Mouse (Mus musculus): ENCODE results near the gene Sgpl1. TPM values are rescaled to one million over a fixed set of nuclear protein-coding genes. Genes with fewer than 3 reads are reported as not detected.

Gene Sgpl1
- polyA plus RNA-seq, 1 experiment from 2014 or later = 63.6 TPM

DNA sequence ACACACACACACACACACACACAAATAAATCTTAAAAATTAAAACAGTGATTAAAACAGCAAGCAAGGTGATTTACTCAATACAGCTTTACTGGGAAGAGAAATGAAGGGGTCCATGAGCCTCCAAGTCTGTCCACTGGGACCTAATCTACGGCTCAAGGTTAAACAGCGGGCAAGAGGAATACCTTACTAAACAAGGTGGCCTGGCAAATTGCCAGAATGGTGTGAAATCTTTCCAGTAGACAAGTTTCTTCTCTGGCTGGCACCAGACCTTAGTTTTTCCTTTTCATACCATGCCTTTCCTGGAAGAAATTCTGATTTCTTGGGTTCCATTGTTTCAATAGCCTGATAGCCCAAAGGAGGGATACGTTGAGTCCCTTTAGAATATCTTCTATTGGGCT lies 59.0 kb downstream of the Sgpl1 start:
- no peaks in the 10 kb centered on the region for H3K9me3 ChIP-seq (ENCODE audit: control insufficient read depth, low read depth, low read length)
- no peak for ATAC-seq (ENCODE audit: insufficient number of reproducible peaks, insufficient read depth, low FRiP score, low read depth)
- H3K27ac ChIP-seq (ENCODE audit: low read length) = no peak overlapping the region
- no peaks in the 10 kb centered on the region for H3K36me3 ChIP-seq (ENCODE audit: control insufficient read depth, insufficient read depth, low read length)
- WGBS = 71% methylated on average over 3 of the region's 3 CpGs
- no peak overlapping the region for H3K4me3 ChIP-seq (ENCODE audit: low read depth, low read length)
- no peak overlapping the region for H3K4me2 ChIP-seq (replicated peaks; ENCODE audit: low read depth, low read length)
- H3K9ac ChIP-seq (replicated peaks; ENCODE audit: low read depth, low read length) = no peak overlapping the region
- H3K4me1 ChIP-seq (ENCODE audit: control insufficient read depth, insufficient read depth, low read length) = no peaks in the 10 kb centered on the region
- no peaks in the 10 kb centered on the region for H3K27me3 ChIP-seq (ENCODE audit: control insufficient read depth, insufficient read depth, low read length)

- no peaks in the 10 kb centered on the region for H3K4me1 ChIP-seq (ENCODE audit: control insufficient read depth, insufficient read depth, low read length)
- H3K9ac ChIP-seq (replicated peaks; ENCODE audit: low read depth, low read length) = no peak overlapping the region
- no peak overlapping the region for H3K4me2 ChIP-seq (replicated peaks; ENCODE audit: low read depth, low read length)
- H3K27me3 ChIP-seq (ENCODE audit: control insufficient read depth, insufficient read depth, low read length) = no peaks in the 10 kb centered on the region
- no peaks in the 10 kb centered on the region for H3K9me3 ChIP-seq (ENCODE audit: control insufficient read depth, low read depth, low read length)
- WGBS = 51% methylated on average over 3 of the region's 3 CpGs
- H3K4me3 ChIP-seq (ENCODE audit: low read depth, low read length) = no peak overlapping the region
- H3K36me3 ChIP-seq (ENCODE audit: control insufficient read depth, insufficient read depth, low read length) = no peaks in the 10 kb centered on the region
- no peak overlapping the region for H3K27ac ChIP-seq (ENCODE audit: low read length)
- no peak for ATAC-seq (ENCODE audit: insufficient number of reproducible peaks, insufficient read depth, low FRiP score, low read depth)
Measured at GRCm38 (mm10) chr10:61086502-61086901, 61.0 kb downstream of the Sgpl1 start.

GRCm38 (mm10) chr10:61085364-61085763 lies 62.1 kb downstream of the Sgpl1 start:
- H3K4me1 ChIP-seq (ENCODE audit: control insufficient read depth, insufficient read depth, low read length) = no peaks in the 10 kb centered on the region
- no peak overlapping the region for H3K27ac ChIP-seq (ENCODE audit: low read length)
- no peak for ATAC-seq (ENCODE audit: insufficient number of reproducible peaks, insufficient read depth, low FRiP score, low read depth)
- H3K27me3 ChIP-seq (ENCODE audit: control insufficient read depth, insufficient read depth, low read length) = no peaks in the 10 kb centered on the region
- H3K4me3 ChIP-seq (ENCODE audit: low read depth, low read length) = no peak overlapping the region
- WGBS = 79% methylated on average over 2 of the region's 2 CpGs
- H3K9ac ChIP-seq (replicated peaks; ENCODE audit: low read depth, low read length) = no peak overlapping the region
- H3K4me2 ChIP-seq (replicated peaks; ENCODE audit: low read depth, low read length) = no peak overlapping the region
- no peaks in the 10 kb centered on the region for H3K9me3 ChIP-seq (ENCODE audit: control insufficient read depth, low read depth, low read length)
- no peaks in the 10 kb centered on the region for H3K36me3 ChIP-seq (ENCODE audit: control insufficient read depth, insufficient read depth, low read length)

GRCm38 (mm10) chr10:61080931-61081255 lies 66.6 kb downstream of the Sgpl1 start:
- H3K9me3 ChIP-seq (ENCODE audit: control insufficient read depth, low read depth, low read length) = no peaks in the 10 kb centered on the region
- 0 out of 2 replicates have a peak, but pooled peaks cover 4% of the 10 kb centered on the region for H3K4me1 ChIP-seq (ENCODE audit: control insufficient read depth, insufficient read depth, low read length)
- H3K27me3 ChIP-seq (ENCODE audit: control insufficient read depth, insufficient read depth, low read length) = no peaks in the 10 kb centered on the region
- no peaks in the 10 kb centered on the region for H3K36me3 ChIP-seq (ENCODE audit: control insufficient read depth, insufficient read depth, low read length)
- no peak for ATAC-seq (ENCODE audit: insufficient number of reproducible peaks, insufficient read depth, low FRiP score, low read depth)
- no peak overlapping the region for H3K4me2 ChIP-seq (replicated peaks; ENCODE audit: low read depth, low read length)
- no peak overlapping the region for H3K27ac ChIP-seq (ENCODE audit: low read length)
- 69% methylated on average over 11 of the region's 11 CpGs for WGBS
- H3K9ac ChIP-seq (replicated peaks; ENCODE audit: low read depth, low read length) = no peak overlapping the region
- H3K4me3 ChIP-seq (ENCODE audit: low read depth, low read length) = no peak overlapping the region

- Histone ChIP-seq H3K4me3 (ENCODE audit: low read depth, low read length) (no peak overlapping the region), H3K27me3 (ENCODE audit: control insufficient read depth, insufficient read depth, low read length) (no peaks in the 10 kb centered on the region), H3K27ac (ENCODE audit: low read length) (no peak overlapping the region), H3K9me3 (ENCODE audit: control insufficient read depth, low read depth, low read length) (no peaks in the 10 kb centered on the region), H3K9ac (replicated peaks; ENCODE audit: low read depth, low read length) (no peak overlapping the region), H3K4me2 (replicated peaks; ENCODE audit: low read depth, low read length) (no peak overlapping the region), H3K4me1 (ENCODE audit: control insufficient read depth, insufficient read depth, low read length) (0 out of 2 replicates have a peak, but pooled peaks cover 4% of the 10 kb centered on the region), H3K36me3 (ENCODE audit: control insufficient read depth, insufficient read depth, low read length) (no peaks in the 10 kb centered on the region)
- peak; percentile 76; the same call in 1 of the 2 replicates for ATAC-seq (ENCODE audit: insufficient number of reproducible peaks, insufficient read depth, low FRiP score, low read depth)
- WGBS = 40% methylated on average over 14 of the region's 14 CpGs
Measured at GRCm38 (mm10) chr10:61080227-61080930, 67.1 kb downstream of the Sgpl1 start.

DNA sequence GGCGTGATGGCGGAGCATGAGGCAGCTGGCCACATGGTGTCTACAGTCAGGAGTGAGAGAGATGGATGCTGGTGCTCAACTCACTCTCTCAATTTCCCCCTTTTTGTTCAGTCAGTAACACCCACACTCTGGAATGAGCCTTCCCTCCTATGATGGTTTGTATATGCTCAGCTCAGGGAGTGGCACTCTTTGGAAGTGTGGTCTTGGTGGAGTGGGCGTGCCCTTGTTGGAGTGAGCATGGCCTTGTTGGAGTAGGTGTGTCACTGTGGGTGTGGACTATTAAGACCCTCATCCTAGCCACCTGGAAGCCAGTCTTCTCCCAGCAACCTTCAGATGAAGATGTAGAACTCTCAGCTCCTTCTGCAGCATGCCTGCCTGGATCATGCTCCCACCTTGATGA lies 71.9 kb downstream of the Sgpl1 start:
- Histone ChIP-seq H3K4me3 (ENCODE audit: low read depth, low read length) (no peak overlapping the region), H3K27ac (ENCODE audit: low read length) (no peak overlapping the region), H3K4me2 (replicated peaks; ENCODE audit: low read depth, low read length) (no peak overlapping the region), H3K36me3 (ENCODE audit: control insufficient read depth, insufficient read depth, low read length) (no peaks in the 10 kb centered on the region), H3K9ac (replicated peaks; ENCODE audit: low read depth, low read length) (no peak overlapping the region), H3K27me3 (ENCODE audit: control insufficient read depth, insufficient read depth, low read length) (no peaks in the 10 kb centered on the region), H3K9me3 (ENCODE audit: control insufficient read depth, low read depth, low read length) (no peaks in the 10 kb centered on the region), H3K4me1 (ENCODE audit: control insufficient read depth, insufficient read depth, low read length) (0 out of 2 replicates have a peak, but pooled peaks cover 4% of the 10 kb centered on the region)
- WGBS = 89% methylated on average over 3 of the region's 3 CpGs
- no peak for ATAC-seq (ENCODE audit: insufficient number of reproducible peaks, insufficient read depth, low FRiP score, low read depth)

GRCm38 (mm10) chr10:61074643-61075042 lies 72.9 kb downstream of the Sgpl1 start:
- Histone ChIP-seq H3K4me1 (ENCODE audit: control insufficient read depth, insufficient read depth, low read length) (no peaks in the 10 kb centered on the region), H3K9me3 (ENCODE audit: control insufficient read depth, low read depth, low read length) (no peaks in the 10 kb centered on the region), H3K4me2 (replicated peaks; ENCODE audit: low read depth, low read length) (no peak overlapping the region), H3K27ac (ENCODE audit: low read length) (no peak overlapping the region), H3K9ac (replicated peaks; ENCODE audit: low read depth, low read length) (no peak overlapping the region), H3K27me3 (ENCODE audit: control insufficient read depth, insufficient read depth, low read length) (no peaks in the 10 kb centered on the region), H3K36me3 (ENCODE audit: control insufficient read depth, insufficient read depth, low read length) (no peaks in the 10 kb centered on the region), H3K4me3 (ENCODE audit: low read depth, low read length) (no peak overlapping the region)
- WGBS = 5% methylated on average over 1 of the region's 1 CpGs
- no peak for ATAC-seq (ENCODE audit: insufficient number of reproducible peaks, insufficient read depth, low FRiP score, low read depth)

DNA sequence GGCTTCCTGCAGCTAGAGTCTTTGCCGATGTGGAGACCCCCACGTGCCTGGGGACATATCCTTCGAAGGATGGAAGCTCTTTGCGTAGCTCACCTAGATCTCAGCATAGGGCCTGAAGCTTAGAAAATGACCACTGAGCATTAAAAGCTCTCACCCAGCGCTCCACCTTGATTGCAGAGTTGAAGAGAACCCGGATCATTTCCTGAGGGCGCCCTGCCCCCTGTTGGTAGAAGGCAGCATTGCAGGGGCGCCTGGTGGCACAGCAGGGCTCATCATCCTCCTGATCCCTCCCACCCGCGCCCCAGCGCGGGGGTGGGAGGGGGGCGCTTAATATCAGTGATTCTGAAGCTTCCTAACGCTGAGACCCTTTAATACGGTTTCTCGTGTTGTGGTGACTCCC lies 75.2 kb downstream of the Sgpl1 start:
- no peaks in the 10 kb centered on the region for H3K9me3 ChIP-seq (ENCODE audit: control insufficient read depth, low read depth, low read length)
- H3K4me3 ChIP-seq (ENCODE audit: low read depth, low read length) = no peak overlapping the region
- H3K4me1 ChIP-seq (ENCODE audit: control insufficient read depth, insufficient read depth, low read length) = 0 out of 2 replicates have a peak, but pooled peaks cover 4% of the 10 kb centered on the region
- H3K4me2 ChIP-seq (replicated peaks; ENCODE audit: low read depth, low read length) = no peak overlapping the region
- H3K27ac ChIP-seq (ENCODE audit: low read length) = no peak overlapping the region
- no peaks in the 10 kb centered on the region for H3K27me3 ChIP-seq (ENCODE audit: control insufficient read depth, insufficient read depth, low read length)
- no peaks in the 10 kb centered on the region for H3K36me3 ChIP-seq (ENCODE audit: control insufficient read depth, insufficient read depth, low read length)
- no peak overlapping the region for H3K9ac ChIP-seq (replicated peaks; ENCODE audit: low read depth, low read length)
- 14% methylated on average over 16 of the region's 16 CpGs for WGBS
- no peak for ATAC-seq (ENCODE audit: insufficient number of reproducible peaks, insufficient read depth, low FRiP score, low read depth)

DNA sequence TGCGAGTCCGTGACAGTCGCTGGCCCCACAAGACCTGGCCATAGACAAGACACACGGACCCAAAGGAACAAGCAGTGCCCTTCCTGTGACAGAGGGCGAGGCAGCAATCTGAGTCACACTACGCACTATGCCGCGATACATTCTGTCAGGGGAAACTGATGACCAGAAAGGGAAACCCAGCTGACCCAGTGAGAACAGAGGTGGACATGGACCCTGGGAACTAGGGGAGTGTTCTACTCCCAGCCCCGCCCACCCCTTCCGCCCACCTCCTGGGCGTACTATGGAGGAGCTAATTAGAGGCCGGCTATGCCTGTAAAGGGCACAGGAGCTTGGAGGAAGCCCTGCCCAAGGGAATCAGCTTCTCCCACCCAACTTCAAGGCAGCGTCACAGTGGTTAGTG lies 78.3 kb downstream of the Sgpl1 start:
- H3K4me1 ChIP-seq (ENCODE audit: control insufficient read depth, insufficient read depth, low read length) = 0 out of 2 replicates have a peak, but pooled peaks cover 10% of the 10 kb centered on the region
- H3K27ac ChIP-seq (ENCODE audit: low read length) = no peak overlapping the region
- H3K27me3 ChIP-seq (ENCODE audit: control insufficient read depth, insufficient read depth, low read length) = no peaks in the 10 kb centered on the region
- no peak overlapping the region; the same call in 1 of the 2 replicates for H3K4me2 ChIP-seq (replicated peaks; ENCODE audit: low read depth, low read length)
- no peak overlapping the region for H3K9ac ChIP-seq (replicated peaks; ENCODE audit: low read depth, low read length)
- no peaks in the 10 kb centered on the region for H3K36me3 ChIP-seq (ENCODE audit: control insufficient read depth, insufficient read depth, low read length)
- H3K9me3 ChIP-seq (ENCODE audit: control insufficient read depth, low read depth, low read length) = no peaks in the 10 kb centered on the region
- ATAC-seq (ENCODE audit: insufficient number of reproducible peaks, insufficient read depth, low FRiP score, low read depth) = peak; percentile 43; the same call in 1 of the 2 replicates
- no peak overlapping the region for H3K4me3 ChIP-seq (ENCODE audit: low read depth, low read length)
- WGBS = 21% methylated on average over 13 of the region's 13 CpGs

Measured in stomach, embryonic 14.5 days (tissue).